Mouse (Mus musculus) small intestine, adult 2 months (tissue): ENCODE measurements around the gene Mbd5.

Experiments used
- CTCF ChIP-seq: fragments of 200-500 bp; IDR thresholded peaks from 2 replicates; pipeline ENCODE4 v1.5.1; 2012; ENCODE audit warnings: low read depth, mild to moderate bottlenecking, control low read depth, inconsistent platforms, low read length, moderate library complexity, mixed read lengths; ENCODE audit not compliant: insufficient replicate concordance, insufficient read length; ENCODE audit errors: extremely low read depth
- POLR2A ChIP-seq: fragments of 200-500 bp; IDR thresholded peaks from 2 replicates; pipeline ENCODE4 v1.6.1; 2012; ENCODE audit warnings: low read depth, mild to moderate bottlenecking, control low read depth, inconsistent platforms, low read length, moderate library complexity

DNA sequence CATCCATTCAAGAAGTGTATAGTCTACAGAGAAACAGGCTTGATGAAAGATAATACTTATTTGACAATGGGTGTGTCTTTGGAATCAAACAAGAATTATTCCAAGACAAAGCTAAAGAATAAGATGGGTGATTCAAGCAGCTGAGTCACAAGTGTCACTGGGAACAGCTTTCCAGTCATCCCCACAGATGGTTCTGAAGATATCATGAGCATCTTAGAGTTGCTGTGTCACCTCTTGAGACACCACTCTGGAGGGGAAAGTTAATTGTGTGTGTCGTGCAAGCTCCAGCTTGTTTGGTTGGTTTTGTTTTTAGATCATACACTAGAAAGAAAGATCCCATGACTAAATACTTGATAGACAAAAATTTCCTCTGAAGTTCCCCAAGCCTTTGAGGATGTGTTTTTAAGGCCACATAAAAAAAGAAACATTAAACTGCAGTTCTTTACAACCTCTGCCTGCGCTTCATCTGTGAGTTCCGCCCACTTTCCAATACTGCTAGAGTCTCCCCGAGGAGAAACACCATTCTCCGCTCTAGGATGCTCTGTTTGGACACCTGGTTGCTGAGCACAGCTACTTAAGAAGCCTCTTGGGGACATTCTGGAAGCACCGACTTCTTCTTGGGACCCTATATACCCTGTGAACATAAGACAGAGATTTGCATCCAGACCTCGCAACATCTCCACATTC lies 409.0 kb downstream of the Mbd5 start:
- TF ChIP-seq CTCF (no peak), POLR2A (no peak)
